Mouse (Mus musculus): Measurements from ENCODE around the gene Tox2.

Gene Tox2

GRCm38 (mm10) chr2:163317281-163317680 lies 114.4 kb downstream of the Tox2 start:
- peak; percentile 95 for DNase-seq (ENCODE audit: low read depth, low spot score)

- peak; percentile 72 for DNase-seq (ENCODE audit: low read depth, low spot score)
Observed at GRCm38 (mm10) chr2:163318777-163319176, 115.9 kb downstream of the Tox2 start.

- DNase-seq (ENCODE audit: low read depth, low spot score), result no peak
Observed at GRCm38 (mm10) chr2:163323163-163323562, 120.2 kb downstream of the Tox2 start.

GRCm38 (mm10) chr2:163330742-163331141 lies 127.8 kb downstream of the Tox2 start:
- DNase-seq (ENCODE audit: low read depth, low spot score), result peak; percentile 72

- DNase-seq (ENCODE audit: low read depth, low spot score), result no peak
Observed at GRCm38 (mm10) chr2:163331423-163331822, 128.5 kb downstream of the Tox2 start.

- no peak for DNase-seq (ENCODE audit: low read depth, low spot score)
Observed at GRCm38 (mm10) chr2:163332368-163333055, 129.6 kb downstream of the Tox2 start.

- DNase-seq (ENCODE audit: low read depth, low spot score), result peak; percentile 84
Observed at GRCm38 (mm10) chr2:163340263-163340662, 137.3 kb downstream of the Tox2 start.

DNA sequence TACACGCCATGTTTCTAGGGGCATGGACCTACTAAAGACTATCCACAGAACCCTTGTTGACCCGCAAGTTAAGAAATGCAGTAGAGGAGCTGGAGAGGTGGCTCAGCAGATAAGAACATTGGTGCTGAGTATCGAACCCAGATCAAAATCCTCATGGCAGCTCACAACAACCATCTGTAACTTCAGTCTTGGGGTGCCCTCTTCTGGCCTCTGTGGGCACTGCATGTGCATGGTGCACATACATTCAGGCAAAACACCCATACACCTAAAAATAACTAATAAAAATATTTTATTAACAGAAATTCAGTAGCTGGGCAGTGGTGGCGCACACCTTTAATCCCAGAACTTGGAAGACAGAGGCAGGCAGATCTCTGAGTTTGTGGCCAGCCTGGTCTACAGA lies 140.7 kb downstream of the Tox2 start:
- peak; percentile 80 for DNase-seq (ENCODE audit: low read depth, low spot score)

DNA sequence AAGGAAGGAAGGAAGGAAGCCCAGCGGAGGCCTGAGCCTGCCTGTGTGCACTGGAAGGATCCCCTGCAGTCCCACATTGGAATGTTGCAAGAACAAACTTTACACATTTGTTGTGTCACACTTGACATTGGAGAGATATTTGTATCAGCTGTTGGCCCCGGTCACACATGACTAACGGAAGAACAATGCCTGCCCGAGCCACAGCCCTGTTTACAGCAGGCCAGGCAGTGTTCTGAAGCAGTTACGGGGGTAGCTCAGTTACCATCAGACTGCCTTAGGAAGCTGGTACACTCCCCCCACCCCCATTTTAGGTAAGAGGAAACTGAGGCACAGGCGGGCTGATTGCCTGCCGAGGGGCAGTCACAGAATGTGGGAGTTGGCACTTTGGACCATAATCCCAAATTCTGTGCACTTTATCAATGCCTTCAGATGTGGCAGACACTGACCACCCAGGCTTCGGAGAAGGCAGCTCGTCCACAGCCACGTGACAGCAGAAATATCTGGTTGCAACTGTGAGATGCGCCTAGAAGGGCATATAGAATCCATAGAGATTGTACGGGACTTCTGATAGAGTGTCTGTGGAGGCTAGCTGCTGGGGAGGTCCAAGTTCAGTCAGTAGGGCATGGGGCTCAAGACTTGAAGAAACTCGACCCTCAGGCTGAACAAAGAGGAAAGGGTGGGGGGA lies 142.2 kb downstream of the Tox2 start:
- DNase-seq (ENCODE audit: low read depth, low spot score), result peak; percentile 9

GRCm38 (mm10) chr2:163346497-163346896 lies 143.6 kb downstream of the Tox2 start:
- peak; percentile 47 for DNase-seq (ENCODE audit: low read depth, low spot score)

- DNase-seq (ENCODE audit: low read depth, low spot score), result no peak
Observed at GRCm38 (mm10) chr2:163347517-163348184, 144.7 kb downstream of the Tox2 start.

- no peak for DNase-seq (ENCODE audit: low read depth, low spot score)
Observed at GRCm38 (mm10) chr2:163348677-163349076, 145.8 kb downstream of the Tox2 start.

DNA sequence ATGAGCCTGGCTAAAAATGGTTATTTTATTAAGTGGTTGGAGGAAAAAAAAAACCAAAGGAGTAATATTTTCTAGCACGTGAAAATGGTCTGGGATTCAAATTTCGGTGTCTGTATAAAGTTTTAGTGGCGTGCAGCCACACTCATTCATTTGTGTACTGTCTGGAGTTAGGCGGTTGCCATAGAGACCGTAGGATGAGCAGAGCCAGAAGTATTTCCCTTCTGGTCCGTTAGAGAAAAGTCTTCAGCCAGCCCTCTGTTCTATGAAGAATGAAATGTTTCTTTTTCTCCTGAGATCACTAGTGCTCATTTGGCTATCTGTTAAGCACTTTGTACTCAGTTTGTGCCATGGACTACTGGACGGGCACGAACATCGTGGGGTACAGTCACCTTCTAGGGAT lies 146.5 kb downstream of the Tox2 start:
- no peak for DNase-seq (ENCODE audit: low read depth, low spot score)

- DNase-seq (ENCODE audit: low read depth, low spot score), result no peak
Observed at GRCm38 (mm10) chr2:163350443-163350842, 147.5 kb downstream of the Tox2 start.

- peak; percentile 50 for DNase-seq (ENCODE audit: low read depth, low spot score)
Observed at GRCm38 (mm10) chr2:163353731-163354130, 150.8 kb downstream of the Tox2 start.

DNA sequence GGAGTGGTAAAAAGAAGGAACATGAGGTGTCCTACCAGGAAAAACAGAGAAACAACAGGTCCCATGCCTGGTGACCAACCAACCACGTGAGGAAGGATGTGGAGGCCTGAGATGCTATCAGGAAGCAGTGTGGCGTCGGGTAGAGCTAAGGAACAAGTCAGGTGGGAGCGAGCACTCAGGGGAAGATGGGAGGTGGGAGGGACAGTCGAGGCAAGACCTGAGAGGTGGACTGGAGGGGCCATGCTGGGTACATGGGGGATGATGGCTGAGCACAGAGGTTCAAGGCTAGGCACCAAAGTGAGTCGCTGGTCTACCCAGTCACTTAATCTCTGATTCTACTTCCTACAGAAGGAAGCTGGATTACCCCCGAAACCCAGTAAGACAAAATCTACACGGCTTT lies 152.7 kb downstream of the Tox2 start:
- DNase-seq (ENCODE audit: low read depth, low spot score), result no peak

GRCm38 (mm10) chr2:163356113-163356840 lies 153.4 kb downstream of the Tox2 start:
- peak; percentile 26 for DNase-seq (ENCODE audit: low read depth, low spot score)

DNA sequence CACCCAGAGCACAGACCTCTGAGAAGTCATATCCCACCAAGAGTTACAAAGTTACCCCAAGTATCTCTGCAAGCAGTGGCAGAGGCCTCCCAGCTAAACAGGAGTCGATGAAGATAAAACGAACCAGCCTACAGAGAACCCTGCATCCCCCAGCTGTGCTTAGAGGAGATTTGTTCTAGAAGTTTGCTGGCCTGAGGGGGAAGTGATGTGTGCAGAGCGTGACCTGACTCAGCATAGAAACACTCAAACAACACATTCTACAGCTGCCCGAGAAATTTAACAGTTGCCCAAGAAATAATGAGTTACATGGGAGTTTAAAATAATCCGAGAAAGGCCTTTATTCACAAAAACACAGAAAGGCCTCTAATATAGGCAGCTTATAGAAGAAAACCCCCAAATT lies 155.7 kb downstream of the Tox2 start:
- no peak for DNase-seq (ENCODE audit: low read depth, low spot score)

- no peak for DNase-seq (ENCODE audit: low read depth, low spot score)
Observed at GRCm38 (mm10) chr2:163359253-163359652, 156.3 kb downstream of the Tox2 start.

GRCm38 (mm10) chr2:163360858-163361623 lies 158.1 kb downstream of the Tox2 start:
- no peak for DNase-seq (ENCODE audit: low read depth, low spot score)
